Mouse (Mus musculus): ENCODE measurements around the gene Dst. TPM values are rescaled to one million over a fixed set of nuclear protein-coding genes. Genes with fewer than 3 reads are reported as not detected.
A peak's percentile ranks its signal among the peaks of the same experiment; 100 is the strongest.

Dst gene
- polyA plus RNA-seq, 1 experiment from 2014 or later: 35.2 TPM

GRCm38 (mm10) chr1:34129691-34130090 lies 221.7 kb downstream of the Dst start:
- Histone ChIP-seq H3K9ac (replicated peaks) (no peak overlapping the region), H3K9me3 (no peaks in the 10 kb centered on the region), H3K4me2 (replicated peaks) (no peak overlapping the region), H3K4me3 (no peak overlapping the region), H3K27me3 (no peaks in the 10 kb centered on the region), H3K27ac (replicated peaks) (no peak overlapping the region), H3K36me3 (no peaks in the 10 kb centered on the region), H3K4me1 (no peaks in the 10 kb centered on the region)
- ATAC-seq (replicated peaks): no peak
- 91% methylated on average over 9 of the region's 9 CpGs for WGBS

GRCm38 (mm10) chr1:34130804-34131203 lies 222.8 kb downstream of the Dst start:
- no peaks in the 10 kb centered on the region for H3K36me3 ChIP-seq
- no peak overlapping the region for H3K27ac ChIP-seq (replicated peaks)
- WGBS: 30% methylated on average over 10 of the region's 10 CpGs
- no peak overlapping the region for H3K4me2 ChIP-seq (replicated peaks)
- ATAC-seq (replicated peaks): no peak
- H3K27me3 ChIP-seq: no peaks in the 10 kb centered on the region
- no peak overlapping the region for H3K9ac ChIP-seq (replicated peaks)
- no peak overlapping the region for H3K4me3 ChIP-seq
- no peaks in the 10 kb centered on the region for H3K9me3 ChIP-seq
- H3K4me1 ChIP-seq: no peaks in the 10 kb centered on the region

GRCm38 (mm10) chr1:34132875-34133274 lies 224.8 kb downstream of the Dst start:
- Histone ChIP-seq H3K27ac (replicated peaks) (no peak overlapping the region), H3K4me2 (replicated peaks) (no peak overlapping the region), H3K9ac (replicated peaks) (no peak overlapping the region), H3K36me3 (no peaks in the 10 kb centered on the region), H3K4me1 (no peaks in the 10 kb centered on the region), H3K9me3 (no peaks in the 10 kb centered on the region), H3K4me3 (no peak overlapping the region), H3K27me3 (no peaks in the 10 kb centered on the region)
- WGBS: 85% methylated on average over 16 of the region's 16 CpGs
- ATAC-seq (replicated peaks): no peak

GRCm38 (mm10) chr1:34135535-34135934 lies 227.5 kb downstream of the Dst start:
- peaks cover 14% of the 10 kb centered on the region for H3K4me1 ChIP-seq
- no peak overlapping the region for H3K4me2 ChIP-seq (replicated peaks)
- no peak for ATAC-seq (replicated peaks)
- WGBS: 94% methylated on average over 3 of the region's 3 CpGs
- no peak overlapping the region for H3K27ac ChIP-seq (replicated peaks)
- H3K9ac ChIP-seq (replicated peaks): no peak overlapping the region
- no peaks in the 10 kb centered on the region for H3K27me3 ChIP-seq
- H3K4me3 ChIP-seq: no peak overlapping the region
- H3K9me3 ChIP-seq: no peaks in the 10 kb centered on the region
- no peaks in the 10 kb centered on the region for H3K36me3 ChIP-seq

GRCm38 (mm10) chr1:34139191-34139853 lies 231.3 kb downstream of the Dst start:
- H3K9me3 ChIP-seq: no peaks in the 10 kb centered on the region
- no peak overlapping the region for H3K4me3 ChIP-seq
- no peaks in the 10 kb centered on the region for H3K36me3 ChIP-seq
- no peak overlapping the region for H3K9ac ChIP-seq (replicated peaks)
- no peak overlapping the region for H3K4me2 ChIP-seq (replicated peaks)
- ATAC-seq (replicated peaks): no peak
- H3K27ac ChIP-seq (replicated peaks): no peak overlapping the region
- peaks cover 18% of the 10 kb centered on the region for H3K4me1 ChIP-seq
- H3K27me3 ChIP-seq: no peaks in the 10 kb centered on the region
- 54% methylated on average over 13 of the region's 13 CpGs for WGBS

GRCm38 (mm10) chr1:34139871-34140471 lies 231.9 kb downstream of the Dst start:
- 75% methylated on average over 6 of the region's 6 CpGs for WGBS
- H3K27me3 ChIP-seq: no peaks in the 10 kb centered on the region
- H3K9me3 ChIP-seq: no peaks in the 10 kb centered on the region
- H3K9ac ChIP-seq (replicated peaks): no peak overlapping the region
- 0 out of 2 replicates have a peak overlapping the region, but pooled peaks have one; percentile 18 for H3K27ac ChIP-seq (replicated peaks)
- H3K4me1 ChIP-seq: peaks cover 18% of the 10 kb centered on the region
- H3K4me3 ChIP-seq: no peak overlapping the region
- ATAC-seq (replicated peaks): peak; percentile 24; the same call in 1 of the 2 replicates
- H3K4me2 ChIP-seq (replicated peaks): no peak overlapping the region
- no peaks in the 10 kb centered on the region for H3K36me3 ChIP-seq

GRCm38 (mm10) chr1:34140686-34141085 lies 232.7 kb downstream of the Dst start:
- Histone ChIP-seq H3K9ac (replicated peaks) (no peak overlapping the region), H3K4me3 (no peak overlapping the region), H3K27me3 (no peaks in the 10 kb centered on the region), H3K9me3 (no peaks in the 10 kb centered on the region), H3K4me2 (replicated peaks) (no peak overlapping the region), H3K36me3 (no peaks in the 10 kb centered on the region), H3K4me1 (peaks cover 18% of the 10 kb centered on the region), H3K27ac (replicated peaks) (peak overlapping the region; percentile 18; the same call in 1 of the 2 replicates)
- ATAC-seq (replicated peaks): 0 out of 2 replicates have a peak, but pooled peaks have one; percentile 27
- 19% methylated on average over 3 of the region's 3 CpGs for WGBS

- no peaks in the 10 kb centered on the region for H3K36me3 ChIP-seq
- H3K9ac ChIP-seq (replicated peaks): no peak overlapping the region
- H3K27me3 ChIP-seq: no peaks in the 10 kb centered on the region
- peaks cover 18% of the 10 kb centered on the region for H3K4me1 ChIP-seq
- H3K4me3 ChIP-seq: no peak overlapping the region
- H3K9me3 ChIP-seq: no peaks in the 10 kb centered on the region
- no peak overlapping the region for H3K4me2 ChIP-seq (replicated peaks)
- no peak overlapping the region for H3K27ac ChIP-seq (replicated peaks)
- WGBS: 61% methylated on average over 9 of the region's 9 CpGs
- ATAC-seq (replicated peaks): no peak
Observed at GRCm38 (mm10) chr1:34142951-34143580, 235.0 kb downstream of the Dst start.

GRCm38 (mm10) chr1:34144826-34145225 lies 236.8 kb downstream of the Dst start:
- no peak for ATAC-seq (replicated peaks)
- no peak overlapping the region for H3K27ac ChIP-seq (replicated peaks)
- H3K4me2 ChIP-seq (replicated peaks): no peak overlapping the region
- H3K27me3 ChIP-seq: no peaks in the 10 kb centered on the region
- H3K4me1 ChIP-seq: peaks cover 9% of the 10 kb centered on the region
- WGBS: 71% methylated on average over 7 of the region's 7 CpGs
- no peaks in the 10 kb centered on the region for H3K36me3 ChIP-seq
- H3K9me3 ChIP-seq: no peaks in the 10 kb centered on the region
- H3K4me3 ChIP-seq: no peak overlapping the region
- no peak overlapping the region for H3K9ac ChIP-seq (replicated peaks)

- H3K27ac ChIP-seq (replicated peaks): no peak overlapping the region
- H3K27me3 ChIP-seq: no peaks in the 10 kb centered on the region
- no peak overlapping the region for H3K4me2 ChIP-seq (replicated peaks)
- no peak overlapping the region for H3K9ac ChIP-seq (replicated peaks)
- H3K36me3 ChIP-seq: no peaks in the 10 kb centered on the region
- H3K4me1 ChIP-seq: no peaks in the 10 kb centered on the region
- no peak for ATAC-seq (replicated peaks)
- H3K9me3 ChIP-seq: no peaks in the 10 kb centered on the region
- 93% methylated on average over 11 of the region's 11 CpGs for WGBS
- H3K4me3 ChIP-seq: no peak overlapping the region
Observed at GRCm38 (mm10) chr1:34148039-34148438, 240.0 kb downstream of the Dst start.

- no peak overlapping the region for H3K9ac ChIP-seq (replicated peaks)
- no peaks in the 10 kb centered on the region for H3K9me3 ChIP-seq
- no peaks in the 10 kb centered on the region for H3K4me1 ChIP-seq
- H3K4me3 ChIP-seq: no peak overlapping the region
- peak; percentile 86 for ATAC-seq (replicated peaks)
- H3K27me3 ChIP-seq: no peaks in the 10 kb centered on the region
- no peaks in the 10 kb centered on the region for H3K36me3 ChIP-seq
- peak overlapping the region; percentile 19; the same call in 1 of the 2 replicates for H3K27ac ChIP-seq (replicated peaks)
- no peak overlapping the region for H3K4me2 ChIP-seq (replicated peaks)
- 17% methylated on average over 10 of the region's 10 CpGs for WGBS
Observed at GRCm38 (mm10) chr1:34150416-34151093, 242.5 kb downstream of the Dst start.

GRCm38 (mm10) chr1:34152683-34153082 lies 244.7 kb downstream of the Dst start:
- H3K27me3 ChIP-seq: no peaks in the 10 kb centered on the region
- H3K4me3 ChIP-seq: no peak overlapping the region
- ATAC-seq (replicated peaks): no peak
- no peak overlapping the region for H3K4me2 ChIP-seq (replicated peaks)
- no peaks in the 10 kb centered on the region for H3K9me3 ChIP-seq
- no peaks in the 10 kb centered on the region for H3K36me3 ChIP-seq
- no peak overlapping the region for H3K27ac ChIP-seq (replicated peaks)
- no peak overlapping the region for H3K9ac ChIP-seq (replicated peaks)
- no peaks in the 10 kb centered on the region for H3K4me1 ChIP-seq
- WGBS: 94% methylated on average over 5 of the region's 5 CpGs
